Mouse (Mus musculus): Measurements from ENCODE around the gene Mtch1.

GRCm38 (mm10) chr17:29321765-29322602 is 25.8 kb downstream of the Mtch1 start:
- TF ChIP-seq CTCF (IDR thresholded peaks at IDR 0.05; ENCODE audit: low read depth) (no peak), EP300 (IDR thresholded peaks at IDR 0.05; ENCODE audit: low read depth) (no peak)
